Mouse (Mus musculus) cerebellum, postnatal 4 days (tissue): Measurements from ENCODE around the gene Tmem38b.

ENCODE experiments used
- DNase-seq, 2 experiments: peaks; one replicate each; pipeline ENCODE4 v3.0.0; 2022; ENCODE audit warnings: low spot score in 2 of 2, mixed read lengths in 1 of 2

The Tmem38b gene

GRCm38 (mm10) chr4:53828914-53829313 lies 3.1 kb downstream of the Tmem38b start:
- no peak for DNase-seq

- no peak for DNase-seq
Observed at GRCm38 (mm10) chr4:53830016-53830415, 4.2 kb downstream of the Tmem38b start.

DNA sequence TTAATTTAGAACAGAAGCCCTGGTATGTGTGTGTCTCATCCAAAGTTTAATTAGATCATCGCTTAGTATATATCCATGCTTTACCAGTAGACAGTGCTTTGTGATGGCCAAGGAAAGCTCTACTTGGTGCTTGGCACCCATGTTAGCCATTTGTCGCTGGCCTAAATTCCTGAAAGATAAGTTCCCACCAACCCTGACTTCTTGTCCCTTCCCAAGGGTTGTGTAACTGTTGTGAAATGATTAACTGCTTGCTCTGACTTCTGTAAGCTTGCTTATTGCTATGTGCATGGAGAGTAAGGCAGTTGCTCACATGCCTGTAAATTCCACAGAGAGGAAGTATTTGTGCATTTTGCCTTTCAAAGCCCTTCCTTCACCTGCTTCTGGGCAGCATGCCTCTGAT lies 4.7 kb downstream of the Tmem38b start:
- no peak for DNase-seq

DNA sequence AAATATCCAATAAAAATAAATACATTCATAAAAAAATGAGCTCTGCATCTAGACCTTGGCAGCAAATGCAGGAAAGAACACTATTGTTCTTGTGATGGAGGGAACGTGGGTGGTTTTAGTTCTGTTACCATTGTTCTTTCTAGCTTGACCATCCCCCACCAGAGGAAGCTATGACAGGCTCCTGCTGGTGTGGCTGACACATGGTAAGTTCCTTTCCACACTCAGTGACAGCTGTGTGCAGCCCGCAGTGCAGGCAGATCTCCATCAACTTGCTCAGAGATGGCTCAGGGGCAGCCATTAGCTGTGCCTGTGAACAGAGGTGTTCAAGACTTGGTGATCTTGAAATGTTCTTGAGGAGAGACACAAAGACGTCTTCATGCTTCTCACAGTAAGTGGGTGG lies 6.5 kb downstream of the Tmem38b start:
- DNase-seq = no peak

DNA sequence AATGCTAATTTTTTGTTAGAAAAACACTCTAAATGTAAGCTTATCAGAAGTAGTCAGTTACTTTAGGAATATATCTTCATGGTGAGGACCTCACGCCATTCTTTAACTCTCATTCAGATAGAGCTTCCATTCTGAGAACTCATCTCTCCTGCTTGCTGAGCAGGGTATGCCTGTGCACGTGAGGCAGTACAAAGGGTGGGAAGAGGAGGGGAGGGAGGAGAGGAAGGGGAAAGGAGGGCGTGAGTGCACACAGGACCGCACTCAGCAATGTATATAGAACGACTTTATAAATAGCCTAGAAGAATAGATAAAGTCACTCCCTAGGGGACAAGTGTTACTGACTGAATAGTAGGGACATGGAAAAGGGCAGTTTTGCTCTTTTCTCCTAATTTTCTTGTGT lies 11.1 kb downstream of the Tmem38b start:
- DNase-seq = no peak

DNA sequence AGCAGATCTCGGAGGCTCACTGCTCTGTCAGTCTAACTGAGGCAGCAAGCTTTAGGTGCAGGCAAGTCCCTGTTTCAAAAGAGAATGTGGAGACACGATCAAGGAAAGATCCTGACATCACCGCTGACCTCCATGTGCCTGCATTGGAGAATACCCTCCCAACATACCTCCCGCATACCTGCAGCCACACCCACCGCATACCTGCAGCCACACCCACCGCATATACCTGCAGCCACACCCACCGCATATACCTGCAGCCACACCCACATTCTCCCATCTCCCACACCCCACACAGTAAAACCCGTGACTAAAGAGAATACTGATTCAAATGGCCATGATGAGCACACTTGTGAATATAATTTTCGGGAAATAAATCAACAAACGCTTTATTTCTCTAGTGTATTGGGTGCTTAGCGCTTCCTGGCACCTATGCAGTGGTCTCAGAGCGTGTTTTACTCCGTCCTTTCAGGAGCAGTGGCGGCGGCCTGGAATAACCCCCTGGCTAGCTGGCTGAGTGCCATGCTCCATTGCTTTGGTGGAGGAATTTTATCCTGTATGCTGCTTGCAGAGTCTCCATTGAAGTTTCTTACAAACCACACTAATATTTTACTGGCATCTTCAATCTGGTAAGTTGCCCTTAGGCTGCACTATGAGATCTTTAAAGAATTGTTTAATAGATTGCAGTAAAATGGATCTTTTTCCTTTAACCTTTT lies 14.5 kb downstream of the Tmem38b start:
- peak in 1 of 2 experiments; percentile 16 for DNase-seq

DNA sequence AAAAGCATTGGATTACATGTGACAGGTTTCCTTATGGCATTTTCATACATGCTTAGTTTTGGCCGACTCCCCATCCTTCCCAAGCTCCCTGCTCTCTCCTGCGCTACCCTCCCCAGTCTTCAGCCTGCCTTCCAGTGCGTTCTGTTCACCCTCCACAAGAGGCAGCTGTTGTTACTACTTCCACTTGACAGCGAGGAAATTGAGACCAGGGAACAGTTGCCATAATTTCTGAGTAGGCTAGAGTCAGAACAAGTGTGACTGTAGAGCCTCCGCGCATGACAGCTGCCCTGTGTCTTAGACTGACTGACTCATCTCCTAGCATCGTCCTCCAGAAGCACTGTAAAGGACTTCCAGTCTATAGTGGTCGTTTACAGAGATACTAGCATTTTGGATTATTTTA lies 17.7 kb downstream of the Tmem38b start:
- no peak for DNase-seq

DNA sequence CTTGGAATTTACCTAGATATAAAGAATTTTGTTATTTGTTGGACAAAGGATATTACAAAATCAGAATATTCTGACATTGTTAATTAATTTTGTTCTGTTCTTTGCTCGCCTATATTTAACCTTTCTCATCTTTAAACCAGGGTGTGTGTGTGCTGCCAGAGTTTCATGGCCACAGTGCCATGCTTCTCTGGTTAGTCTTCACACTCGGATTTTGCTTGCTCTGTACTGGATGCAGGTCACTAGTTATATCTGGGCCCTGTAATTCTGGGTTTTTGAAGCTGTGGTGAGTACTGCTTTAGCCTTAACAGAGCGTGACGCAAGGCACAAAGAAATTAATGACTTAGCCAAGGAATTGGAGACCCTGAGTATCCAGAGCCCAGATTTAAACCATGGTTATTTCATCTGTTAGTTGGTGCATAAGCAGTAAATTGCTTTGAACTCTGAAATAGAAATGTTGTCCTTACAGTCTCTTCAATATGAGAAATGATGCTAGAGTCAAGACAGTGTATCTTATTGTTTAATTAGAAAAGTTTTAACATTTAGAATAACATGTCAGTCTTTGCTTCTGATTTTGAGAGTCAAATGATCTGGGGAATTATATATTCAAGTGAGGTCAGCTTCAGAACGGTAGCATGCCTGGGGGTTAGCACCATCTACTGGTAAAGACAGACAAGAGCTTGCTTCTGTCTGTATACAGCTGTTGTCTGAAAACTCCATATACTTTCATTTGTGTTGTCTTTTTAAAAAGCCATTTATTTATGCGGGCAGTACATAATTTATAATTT lies 19.2 kb downstream of the Tmem38b start:
- peak in 1 of 2 experiments; percentile 17 for DNase-seq

GRCm38 (mm10) chr4:53845656-53846055 lies 19.8 kb downstream of the Tmem38b start:
- no peak for DNase-seq

DNA sequence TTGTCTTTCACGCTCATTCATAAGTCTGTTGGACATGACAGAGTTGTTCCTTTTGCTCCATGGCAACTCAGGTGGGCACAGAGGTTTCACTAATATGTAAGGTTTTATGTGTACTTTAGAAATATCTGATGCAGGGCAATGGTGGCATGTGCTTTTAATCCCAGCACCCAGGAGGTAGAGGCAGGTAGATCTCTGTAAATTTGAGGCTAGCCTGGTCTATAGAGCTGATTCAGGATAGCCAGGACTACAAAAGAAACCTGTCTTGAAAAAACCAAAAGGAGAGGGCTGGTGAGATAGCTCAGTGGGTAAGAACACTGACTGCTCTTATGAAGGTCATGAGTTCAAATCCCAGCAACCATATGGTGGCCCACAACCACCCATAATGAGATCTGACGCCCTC lies 20.5 kb downstream of the Tmem38b start:
- no peak for DNase-seq

DNA sequence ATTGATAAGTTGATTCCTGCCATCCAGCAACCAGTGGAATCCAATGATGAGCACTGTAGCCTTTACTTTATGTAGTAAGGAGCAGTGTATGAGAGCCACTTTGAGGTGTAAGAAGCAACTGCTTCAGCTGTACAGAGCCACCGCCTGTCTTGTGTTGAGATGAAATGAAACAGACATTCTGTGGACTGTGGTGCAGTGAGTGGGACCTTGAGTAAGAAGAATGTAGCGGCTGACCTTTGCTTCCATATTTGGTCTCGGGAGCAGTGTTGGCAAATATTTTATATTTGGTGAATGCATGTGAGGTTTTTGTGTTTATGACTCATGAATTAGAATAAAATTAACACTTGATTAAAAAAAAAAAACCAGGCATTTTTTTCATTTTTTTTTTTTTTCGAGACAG lies 21.7 kb downstream of the Tmem38b start:
- no peak for DNase-seq

GRCm38 (mm10) chr4:53848308-53848707 lies 22.5 kb downstream of the Tmem38b start:
- DNase-seq = no peak

GRCm38 (mm10) chr4:53848816-53849215 lies 23.0 kb downstream of the Tmem38b start:
- DNase-seq = no peak

GRCm38 (mm10) chr4:53849804-53850203 lies 24.0 kb downstream of the Tmem38b start:
- no peak for DNase-seq

DNA sequence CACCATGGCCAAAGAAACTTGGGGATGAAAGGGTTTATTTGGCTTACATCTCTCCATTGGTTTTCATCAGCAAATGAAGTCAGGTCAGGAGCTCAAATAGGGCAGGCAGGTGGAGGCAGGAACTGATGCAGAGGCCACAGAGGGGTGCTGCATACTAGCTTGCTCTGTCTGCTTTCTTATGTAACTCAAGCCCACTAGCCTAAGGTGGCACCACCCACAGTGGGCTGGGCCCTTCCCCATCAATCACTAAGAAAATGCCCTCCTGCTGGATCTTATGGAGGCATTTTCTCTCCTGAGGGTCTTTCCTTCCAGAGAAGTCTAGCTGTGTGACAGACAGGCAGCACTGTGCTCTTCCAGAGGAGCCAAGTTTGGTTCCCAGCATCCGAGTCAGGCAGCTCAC lies 27.5 kb downstream of the Tmem38b start:
- DNase-seq = no peak

DNA sequence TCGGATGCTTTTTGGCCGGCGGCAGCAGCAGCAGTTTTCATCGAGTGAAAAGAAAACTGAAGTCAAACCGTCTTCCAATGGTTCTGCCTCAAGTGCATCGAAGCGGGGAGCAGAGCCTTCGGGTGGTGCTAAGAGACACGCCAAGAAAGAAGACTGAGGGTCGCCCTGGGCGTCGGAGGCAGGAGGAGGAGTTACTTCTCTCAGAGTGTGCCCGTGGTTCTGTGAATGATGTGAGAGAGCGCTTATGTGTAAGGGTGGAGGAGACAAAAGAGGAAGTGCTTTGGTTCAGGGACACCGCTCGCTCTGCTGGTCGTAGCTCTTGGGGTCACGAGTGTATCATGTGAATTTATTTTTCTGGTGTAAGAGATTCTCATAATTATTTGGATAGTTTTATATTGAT lies 34.1 kb downstream of the Tmem38b start:
- DNase-seq = no peak

- DNase-seq = no peak
Observed at GRCm38 (mm10) chr4:53862101-53862500, 36.3 kb downstream of the Tmem38b start.

DNA sequence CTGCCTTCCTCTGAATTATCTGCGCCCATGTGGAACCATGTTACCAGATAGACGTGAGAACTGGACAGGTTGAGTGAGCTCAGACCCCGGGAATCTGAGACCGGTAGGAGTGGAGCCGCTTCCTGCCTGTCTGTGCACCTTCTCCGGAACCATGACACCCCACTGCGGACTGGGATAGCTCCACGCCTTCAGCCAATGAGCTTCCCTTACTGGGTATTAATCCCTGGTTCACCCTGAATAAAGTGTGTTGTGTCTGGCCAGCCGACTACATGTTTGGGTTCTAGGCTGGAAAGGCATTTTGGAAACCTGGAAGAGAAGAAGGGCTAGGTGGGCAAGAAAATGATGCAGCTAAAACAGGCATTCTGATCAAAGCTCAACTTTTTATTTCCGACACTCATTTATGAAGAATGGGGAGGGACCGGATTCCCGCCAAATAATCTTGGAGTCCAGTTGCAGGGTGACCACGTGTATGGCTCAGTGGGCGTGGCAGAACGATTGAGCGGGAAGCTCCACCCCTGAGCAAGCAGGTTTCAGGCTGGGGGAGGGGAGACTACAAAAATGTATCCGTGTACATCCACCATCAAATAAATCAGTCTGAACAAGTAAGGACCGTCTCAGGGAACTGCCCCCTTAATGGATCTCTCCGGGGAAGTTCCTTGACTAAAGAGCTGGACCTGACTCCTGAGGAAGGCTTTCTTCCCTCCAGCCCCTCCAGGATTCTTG lies 38.4 kb downstream of the Tmem38b start:
- no peak for DNase-seq

DNA sequence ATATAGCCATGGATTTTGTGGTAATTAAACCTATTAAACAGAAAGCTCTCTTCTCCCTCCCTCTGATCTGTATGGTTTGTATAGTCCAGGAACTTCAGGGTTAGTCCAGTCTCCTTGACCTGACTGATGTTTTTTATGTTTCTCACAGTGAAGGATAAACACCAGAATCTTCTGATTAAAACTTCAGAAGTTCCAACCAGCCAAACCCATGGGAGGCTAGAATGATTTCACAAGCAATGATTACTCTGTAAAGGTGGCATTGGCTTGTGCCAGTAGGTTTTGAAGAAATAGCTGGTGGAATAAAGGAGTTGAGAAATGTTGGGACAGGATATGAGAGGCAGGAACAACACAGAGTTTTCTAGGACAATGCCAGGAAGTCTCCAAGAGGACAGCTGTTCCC lies 40.6 kb downstream of the Tmem38b start:
- DNase-seq = no peak

GRCm38 (mm10) chr4:53878542-53879417 lies 52.9 kb downstream of the Tmem38b start:
- DNase-seq = peak in 1 of 2 experiments; percentile 13

- DNase-seq = no peak
Observed at GRCm38 (mm10) chr4:53882921-53883682, 57.3 kb downstream of the Tmem38b start.
